8 mouse cellular contexts compared by ENCODE assay signal in the genomic region with DNA sequence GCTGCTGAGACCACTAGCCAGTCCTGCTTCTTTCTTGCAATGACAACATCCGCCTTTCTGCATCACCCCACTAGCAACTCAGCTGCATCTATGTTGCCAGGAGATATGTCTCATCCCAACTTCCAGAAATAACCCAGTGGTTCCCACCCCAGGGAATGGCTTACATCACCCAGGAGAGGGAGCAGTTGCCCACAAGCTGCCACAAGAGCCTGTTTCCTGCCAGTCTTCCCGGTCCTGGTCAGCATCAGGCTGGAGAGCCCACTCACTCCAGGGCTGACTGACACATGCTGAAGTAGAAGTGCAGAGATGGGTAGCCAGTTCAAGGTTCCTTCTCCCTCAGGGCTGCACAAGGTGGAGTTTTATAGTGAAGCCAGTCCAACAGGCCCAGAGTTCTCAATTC. TPM values are rescaled to one million over a fixed set of nuclear protein-coding genes. Genes with fewer than 3 reads are reported as not detected.
A peak's percentile ranks its signal among the peaks of the same experiment; 100 is the strongest.
DNase-seq lines count a peak whose midpoint lies in the region; ATAC-seq lines count a peak whose summit lies in the region.

No protein-coding gene starts in this region.

- H3K4me1 ChIP-seq in forebrain, embryonic 11.5 days (replicated peaks; ENCODE audit: control insufficient read depth, insufficient read depth, low read length) = peaks cover 2% of the 10 kb centered on the region; the same call in 1 of the 2 replicates
- peaks cover 23% of the 10 kb centered on the region for H3K4me1 ChIP-seq in forebrain, embryonic 12.5 days
- H3K4me1 ChIP-seq in forebrain, embryonic 15.5 days = peaks cover 33% of the 10 kb centered on the region

- intact Hi-C loops in heart, postnatal 25 days (cut with DNase I) = loop anchor here (2.0 to 5.0 kb wide), 3 partner anchors 76 to 141 kb away; a partner anchor contains a TSS
- intact Hi-C loops in left cerebral cortex, postnatal 36 days (cut with DNase I) = loop anchor here (1.0 to 5.0 kb wide), 3 partner anchors 37 to 146 kb away; no protein-coding TSS in a partner anchor

- no peak overlapping the region for H3K4me3 ChIP-seq in forebrain, embryonic 11.5 days (ENCODE audit: low read depth, low read length)
- no peak overlapping the region for H3K4me3 ChIP-seq in forebrain, embryonic 12.5 days (replicated peaks)
- no peak overlapping the region for H3K4me3 ChIP-seq in forebrain, embryonic 15.5 days

- H3K9ac ChIP-seq in forebrain, embryonic 11.5 days (ENCODE audit: low read length) = no peak overlapping the region
- no peak overlapping the region for H3K9ac ChIP-seq in forebrain, embryonic 12.5 days
- H3K9ac ChIP-seq in forebrain, embryonic 15.5 days (replicated peaks) = no peak overlapping the region

- WGBS in forebrain, embryonic 11.5 days = 26% methylated on average over 2 of the region's 2 CpGs
- 37% methylated on average over 2 of the region's 2 CpGs for WGBS in forebrain, embryonic 12.5 days
- 30% methylated on average over 2 of the region's 2 CpGs for WGBS in forebrain, embryonic 15.5 days

- peaks cover 12% of the 10 kb centered on the region for H3K36me3 ChIP-seq in forebrain, embryonic 11.5 days (ENCODE audit: control insufficient read depth, insufficient read depth, low read length)
- H3K36me3 ChIP-seq in forebrain, embryonic 12.5 days (replicated peaks) = peaks cover 34% of the 10 kb centered on the region
- H3K36me3 ChIP-seq in forebrain, embryonic 15.5 days = no peaks in the 10 kb centered on the region

- no peaks in the 10 kb centered on the region for H3K9me3 ChIP-seq in forebrain, embryonic 11.5 days (ENCODE audit: control insufficient read depth, low read length)
- no peaks in the 10 kb centered on the region for H3K9me3 ChIP-seq in forebrain, embryonic 12.5 days
- no peaks in the 10 kb centered on the region for H3K9me3 ChIP-seq in forebrain, embryonic 15.5 days

- no peak for ATAC-seq in forebrain, embryonic 11.5 days (replicated peaks; ENCODE audit: low FRiP score)
- no peak for ATAC-seq in forebrain, embryonic 12.5 days (ENCODE audit: low FRiP score)
- ATAC-seq in forebrain, embryonic 15.5 days (replicated peaks) = no peak

- DNase-seq in forebrain, embryonic 11.5 days (ENCODE audit: low spot score) = peak; percentile 71
- DNase-seq in MN1 (ENCODE audit: low spot score) = peak; percentile 90
- DNase-seq in heart, postnatal 25 days (ENCODE audit: low spot score) = peak; percentile 44
- DNase-seq in left cerebral cortex, postnatal 36 days (ENCODE audit: low spot score in 2 of 2) = peak; percentile 79 to 80
- DNase-seq in retina, postnatal 1 day = peak; percentile 82
- no peak for DNase-seq in thymus, postnatal 4 days

- no peak overlapping the region for H3K27ac ChIP-seq in forebrain, embryonic 11.5 days (ENCODE audit: low read depth, low read length)
- H3K27ac ChIP-seq in forebrain, embryonic 12.5 days = no peak overlapping the region
- peak overlapping the region; percentile 4; the same call in 1 of the 2 replicates for H3K27ac ChIP-seq in forebrain, embryonic 15.5 days (replicated peaks)

- H3K27me3 ChIP-seq in forebrain, embryonic 11.5 days (ENCODE audit: control insufficient read depth, insufficient read depth, low read length) = no peaks in the 10 kb centered on the region
- no peaks in the 10 kb centered on the region for H3K27me3 ChIP-seq in forebrain, embryonic 12.5 days
- H3K27me3 ChIP-seq in forebrain, embryonic 15.5 days = no peaks in the 10 kb centered on the region

- H3K4me2 ChIP-seq in forebrain, embryonic 11.5 days (ENCODE audit: low read depth, low read length, severe bottlenecking) = no peak overlapping the region
- no peak overlapping the region for H3K4me2 ChIP-seq in forebrain, embryonic 12.5 days
- H3K4me2 ChIP-seq in forebrain, embryonic 15.5 days (replicated peaks) = no peak overlapping the region

RNA-seq across cellular contexts. Expression of a gene that starts 3.4 kb away (rescaled TPM):
- polyA plus RNA-seq in forebrain, embryonic 11.5 days (2014; fragmentation: Nextera tagmentation; extraction: Ambion mirVana) = 14.0 and 16.6 TPM in 2 replicates
- 15.9 and 17.5 TPM in 2 replicates for polyA plus RNA-seq in forebrain, embryonic 12.5 days (2016; fragmentation: Nextera tagmentation; extraction: Ambion mirVana)
- polyA plus RNA-seq in forebrain, embryonic 15.5 days (2015; fragmentation: Nextera tagmentation; extraction: Ambion mirVana) = 16.2 and 17.4 TPM in 2 replicates
- 10 to 100 TPM; 62.6 to 64.6 TPM for total RNA-seq in heart, postnatal 25 days (2021)
- total RNA-seq in left cerebral cortex, postnatal 36 days (2021) = 100 to 1,000 TPM; 206 to 237 TPM

RNA-seq across cellular contexts. Expression of a gene that starts 9.5 kb away (rescaled TPM):
- polyA plus RNA-seq in forebrain, embryonic 11.5 days (2014; fragmentation: Nextera tagmentation; extraction: Ambion mirVana) = 14.6 and 17.5 TPM in 2 replicates
- 10.3 and 13.0 TPM in 2 replicates for polyA plus RNA-seq in forebrain, embryonic 12.5 days (2016; fragmentation: Nextera tagmentation; extraction: Ambion mirVana)
- 4.8 and 5.5 TPM in 2 replicates for polyA plus RNA-seq in forebrain, embryonic 15.5 days (2015; fragmentation: Nextera tagmentation; extraction: Ambion mirVana)
- 10 to 100 TPM; 19.2 to 29.6 TPM for total RNA-seq in heart, postnatal 25 days (2021)
- total RNA-seq in left cerebral cortex, postnatal 36 days (2021) = 10 to 100 TPM; 55.8 to 76.2 TPM

RNA-seq across cellular contexts. Expression of a gene that starts 19.8 kb away (rescaled TPM):
- polyA plus RNA-seq in forebrain, embryonic 11.5 days (2014; fragmentation: Nextera tagmentation; extraction: Ambion mirVana) = 3.5 and 3.8 TPM in 2 replicates
- 2.7 TPM in 2 replicates for polyA plus RNA-seq in forebrain, embryonic 12.5 days (2016; fragmentation: Nextera tagmentation; extraction: Ambion mirVana)
- 1.9 and 2.0 TPM in 2 replicates for polyA plus RNA-seq in forebrain, embryonic 15.5 days (2015; fragmentation: Nextera tagmentation; extraction: Ambion mirVana)
- total RNA-seq in heart, postnatal 25 days (2021) = 1 to 10 TPM; 8.0 to 9.1 TPM
- 10 to 100 TPM; 11.3 to 11.5 TPM for total RNA-seq in left cerebral cortex, postnatal 36 days (2021)

RNA-seq across cellular contexts. Expression of a gene that starts 20.6 kb away (rescaled TPM):
- 11.2 TPM in 2 replicates for polyA plus RNA-seq in forebrain, embryonic 11.5 days (2014; fragmentation: Nextera tagmentation; extraction: Ambion mirVana)
- 11.2 and 12.3 TPM in 2 replicates for polyA plus RNA-seq in forebrain, embryonic 12.5 days (2016; fragmentation: Nextera tagmentation; extraction: Ambion mirVana)
- 17.7 and 18.0 TPM in 2 replicates for polyA plus RNA-seq in forebrain, embryonic 15.5 days (2015; fragmentation: Nextera tagmentation; extraction: Ambion mirVana)
- total RNA-seq in heart, postnatal 25 days (2021) = 10 to 100 TPM; 13.6 to 20.2 TPM
- 10 to 100 TPM; 25.4 to 28.4 TPM for total RNA-seq in left cerebral cortex, postnatal 36 days (2021)

RNA-seq across cellular contexts. Expression of a gene that starts 26.4 kb away (rescaled TPM):
- 40.3 and 44.2 TPM in 2 replicates for polyA plus RNA-seq in forebrain, embryonic 11.5 days (2014; fragmentation: Nextera tagmentation; extraction: Ambion mirVana)
- 40.8 and 46.9 TPM in 2 replicates for polyA plus RNA-seq in forebrain, embryonic 12.5 days (2016; fragmentation: Nextera tagmentation; extraction: Ambion mirVana)
- polyA plus RNA-seq in forebrain, embryonic 15.5 days (2015; fragmentation: Nextera tagmentation; extraction: Ambion mirVana) = 53.2 and 54.4 TPM in 2 replicates
- 10 to 100 TPM; 61.9 to 65.9 TPM for total RNA-seq in heart, postnatal 25 days (2021)
- total RNA-seq in left cerebral cortex, postnatal 36 days (2021) = 100 to 1,000 TPM; 206 to 234 TPM
